Mouse (Mus musculus) yolk sac, embryonic 10.5 days (tissue): ENCODE data around the gene Gm21882.
"Not testable (repeated sequence)": the region's sequence is repeated elsewhere in the genome, so short reads cannot be mapped to it uniquely, and the experiment has no call there.

Experiments used
- DNase-seq: peaks from one replicate; pipeline ENCODE4 v3.0.0-alpha.2; 2017; ENCODE audit warnings: low spot score

Gm21882 gene

DNA sequence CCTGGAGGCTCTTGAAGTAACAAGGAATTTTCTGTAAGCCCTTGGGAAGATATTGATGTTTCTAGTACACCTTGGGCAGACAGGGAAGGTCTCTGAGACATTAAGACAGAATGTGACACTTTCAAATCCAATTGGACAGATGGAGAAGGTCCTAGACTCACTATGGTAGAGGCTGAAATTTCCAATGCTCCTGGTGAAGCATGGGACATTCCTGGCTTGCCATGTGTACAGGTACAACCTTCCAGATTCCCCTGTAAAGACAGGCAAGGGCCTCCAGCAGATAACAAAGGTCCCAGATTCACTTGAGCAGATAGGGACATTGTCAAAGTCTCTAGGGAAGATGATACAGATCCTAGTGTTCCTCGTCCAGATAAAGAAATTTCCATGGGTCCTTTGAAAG lies at the start of gene Gm21882:
Gene Gm21882 (minus strand): TSS at position 101 of the 400 bp plus-strand sequence.
- DNase-seq: not testable (repeated sequence)
